In the genomic region with DNA sequence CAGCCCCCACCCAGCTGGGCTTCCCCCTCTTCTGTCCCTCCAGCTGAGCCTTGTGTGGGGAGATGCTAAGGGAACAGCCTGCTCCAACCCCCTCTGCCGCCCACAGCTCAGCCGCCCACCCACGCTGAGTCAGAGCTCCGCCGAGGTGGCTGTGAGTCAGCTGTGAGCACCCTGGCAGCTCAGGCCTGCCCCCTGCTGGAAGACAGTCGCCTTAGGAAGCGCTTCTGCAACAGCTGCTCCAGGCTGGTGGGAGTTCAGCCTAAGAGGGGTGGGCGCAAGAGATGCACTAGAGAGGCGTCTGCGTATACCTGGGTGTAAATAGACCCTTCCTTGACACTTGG, we compare ENCODE assay signal across 8 mouse cellular contexts. TPM values are rescaled to one million over a fixed set of nuclear protein-coding genes. Genes with fewer than 3 reads are reported as not detected.
A peak's percentile ranks its signal among the peaks of the same experiment; 100 is the strongest.
DNase-seq lines count a peak whose midpoint lies in the region; ATAC-seq and TF ChIP-seq lines count a peak whose summit lies in the region.

No protein-coding gene starts in this region.

- TF ChIP-seq POLR2A in olfactory bulb, adult 2 months (IDR thresholded peaks at IDR 0.05; ENCODE audit: insufficient read depth, low read depth, low read length), result no peak

- WGBS in forebrain, embryonic 14.5 days, result 10% methylated on average over 10 of the region's 10 CpGs
- 8% methylated on average over 10 of the region's 10 CpGs for WGBS in lung, embryonic 14.5 days
- 2% methylated on average over 10 of the region's 10 CpGs for WGBS in olfactory bulb, adult 2 months

- no peak overlapping the region for H3K27ac ChIP-seq in forebrain, embryonic 14.5 days (ENCODE audit: low read depth, low read length)
- H3K27ac ChIP-seq in lung, embryonic 14.5 days (ENCODE audit: low read depth), result peak overlapping the region; percentile 67; the same call in 1 of the 2 replicates
- H3K27ac ChIP-seq in olfactory bulb, adult 2 months (ENCODE audit: insufficient read depth, low read depth, low read length), result peak overlapping the region; percentile 87

- ATAC-seq in forebrain, embryonic 14.5 days, result peak; percentile 91
- peak; percentile 83 for ATAC-seq in lung, embryonic 14.5 days (ENCODE audit: insufficient read depth)

- no peak overlapping the region for H3K4me3 ChIP-seq in E14TG2a.4 (replicated peaks; ENCODE audit: low read length)
- no peak overlapping the region for H3K4me3 ChIP-seq in forebrain, embryonic 14.5 days (ENCODE audit: low read depth, low read length)
- H3K4me3 ChIP-seq in lung, embryonic 14.5 days (ENCODE audit: low read depth, low read length), result no peak overlapping the region
- H3K4me3 ChIP-seq in olfactory bulb, adult 2 months (ENCODE audit: insufficient read depth, low read depth, low read length), result no peak overlapping the region

- H3K4me2 ChIP-seq in forebrain, embryonic 14.5 days (ENCODE audit: low read length), result no peak overlapping the region
- peak overlapping the region; percentile 34; the same call in 1 of the 2 replicates for H3K4me2 ChIP-seq in lung, embryonic 14.5 days

- peak; percentile 60 for DNase-seq in c-Kit-positive CD71-positive TER-119-negative erythroid progenitor cells, embryonic 14.5 days (ENCODE audit: low read depth)
- DNase-seq in forebrain, embryonic 14.5 days (ENCODE audit: low spot score), result peak; percentile 93
- peak; percentile 93 to 97 for DNase-seq in heart, postnatal 14 days
- peak; percentile 95 for DNase-seq in layer of hippocampus, adult 11-12 months (ENCODE audit: low spot score)
- peak; percentile 97 for DNase-seq in lung, embryonic 14.5 days
- peak; percentile 71 for DNase-seq in thymus, adult 18-20 months

- peak; percentile 80 for TF ChIP-seq CTCF in E14TG2a.4 (conservative IDR thresholded peaks at IDR 0.05; ENCODE audit: low read length)
- TF ChIP-seq CTCF in lung, embryonic 14.5 days (IDR thresholded peaks at IDR 0.05; ENCODE audit: low read depth), result peak; percentile 100
- TF ChIP-seq CTCF in olfactory bulb, adult 2 months (IDR thresholded peaks at IDR 0.05; ENCODE audit: insufficient read depth, low read depth, low read length), result peak; percentile 99

- peaks cover 22% of the 10 kb centered on the region for H3K4me1 ChIP-seq in E14TG2a.4 (replicated peaks; ENCODE audit: low read depth, low read length)
- peaks cover 18% of the 10 kb centered on the region for H3K4me1 ChIP-seq in forebrain, embryonic 14.5 days (ENCODE audit: control insufficient read depth, insufficient read depth, low read length)
- H3K4me1 ChIP-seq in lung, embryonic 14.5 days (ENCODE audit: insufficient read depth), result peaks cover 21% of the 10 kb centered on the region
- peaks cover 52% of the 10 kb centered on the region for H3K4me1 ChIP-seq in olfactory bulb, adult 2 months (ENCODE audit: control insufficient read depth, insufficient read depth, low read length)

- H3K27me3 ChIP-seq in E14TG2a.4 (ENCODE audit: insufficient read depth, low read length), result no peaks in the 10 kb centered on the region
- no peaks in the 10 kb centered on the region for H3K27me3 ChIP-seq in forebrain, embryonic 14.5 days (replicated peaks; ENCODE audit: control insufficient read depth, insufficient read depth, low read length)
- H3K27me3 ChIP-seq in lung, embryonic 14.5 days (ENCODE audit: insufficient read depth, low read length), result no peaks in the 10 kb centered on the region

- H3K36me3 ChIP-seq in E14TG2a.4 (ENCODE audit: insufficient read depth, low read length), result peaks cover 41% of the 10 kb centered on the region
- H3K36me3 ChIP-seq in forebrain, embryonic 14.5 days (ENCODE audit: control insufficient read depth, insufficient read depth, low read length), result no peaks in the 10 kb centered on the region
- H3K36me3 ChIP-seq in lung, embryonic 14.5 days (ENCODE audit: insufficient read depth), result peaks cover 26% of the 10 kb centered on the region

- 0 out of 2 replicates have a peak overlapping the region, but pooled peaks have one; percentile 17 for H3K9ac ChIP-seq in forebrain, embryonic 14.5 days (ENCODE audit: low read length)
- no peak overlapping the region; the same call in 1 of the 2 replicates for H3K9ac ChIP-seq in lung, embryonic 14.5 days

- H3K9me3 ChIP-seq in E14TG2a.4 (ENCODE audit: low read length), result no peaks in the 10 kb centered on the region
- H3K9me3 ChIP-seq in forebrain, embryonic 14.5 days (replicated peaks; ENCODE audit: control insufficient read depth, low read length), result no peaks in the 10 kb centered on the region
- H3K9me3 ChIP-seq in lung, embryonic 14.5 days (ENCODE audit: low read depth, low read length), result no peaks in the 10 kb centered on the region

- intact Hi-C loops in heart, postnatal 14 days (cut with DNase I), result loop anchor here (1.0 to 5.0 kb wide), 3 partner anchors 56 to 489 kb away; no protein-coding TSS in a partner anchor

RNA-seq across cellular contexts. Expression of a gene that starts 48.7 kb away (rescaled TPM):
- 18.7 and 25.2 TPM in 2 replicates for polyA plus RNA-seq in forebrain, embryonic 14.5 days (2014; fragmentation: Nextera tagmentation; extraction: Ambion mirVana)
- 10 to 100 TPM in 1 of 2 experiments, 1 to 10 TPM in 1; 9.2 to 10.3 TPM for total RNA-seq in heart, postnatal 14 days (2021)
- 20.4 and 20.5 TPM in 2 replicates for polyA plus RNA-seq in lung, embryonic 14.5 days (2014; fragmentation: Nextera tagmentation; extraction: Ambion mirVana)
- polyA plus RNA-seq in olfactory bulb, adult 2 months (2012; ENCODE audit: insufficient read depth, insufficient read length, low replicate concordance, missing spikeins), result not detected in 2 replicates

RNA-seq across cellular contexts. Expression of a gene that starts 55.7 kb away (rescaled TPM):
- 10.9 and 18.3 TPM in 2 replicates for polyA plus RNA-seq in forebrain, embryonic 14.5 days (2014; fragmentation: Nextera tagmentation; extraction: Ambion mirVana)
- 1 to 10 TPM; 3.7 to 9.0 TPM for total RNA-seq in heart, postnatal 14 days (2021)
- 2.2 and 2.3 TPM in 2 replicates for polyA plus RNA-seq in lung, embryonic 14.5 days (2014; fragmentation: Nextera tagmentation; extraction: Ambion mirVana)
- not detected in 2 replicates for polyA plus RNA-seq in olfactory bulb, adult 2 months (2012; ENCODE audit: insufficient read depth, insufficient read length, low replicate concordance, missing spikeins)
